Mouse (Mus musculus): ENCODE data around the gene Pxylp1.

GRCm38 (mm10) chr9:96846361-96846760 lies 46.1 kb downstream of the Pxylp1 start:
- TF ChIP-seq CTCF (IDR thresholded peaks at IDR 0.05; ENCODE audit: low read depth, low read length): no peak
- TF ChIP-seq POLR2A (IDR thresholded peaks at IDR 0.05; ENCODE audit: extremely low read depth, insufficient read depth, low read length): no peak
